Mouse (Mus musculus): Measurements from ENCODE around the gene Gm17606.
A peak's percentile ranks its signal among the peaks of the same experiment; 100 is the strongest.

The Gm17606 gene

DNA sequence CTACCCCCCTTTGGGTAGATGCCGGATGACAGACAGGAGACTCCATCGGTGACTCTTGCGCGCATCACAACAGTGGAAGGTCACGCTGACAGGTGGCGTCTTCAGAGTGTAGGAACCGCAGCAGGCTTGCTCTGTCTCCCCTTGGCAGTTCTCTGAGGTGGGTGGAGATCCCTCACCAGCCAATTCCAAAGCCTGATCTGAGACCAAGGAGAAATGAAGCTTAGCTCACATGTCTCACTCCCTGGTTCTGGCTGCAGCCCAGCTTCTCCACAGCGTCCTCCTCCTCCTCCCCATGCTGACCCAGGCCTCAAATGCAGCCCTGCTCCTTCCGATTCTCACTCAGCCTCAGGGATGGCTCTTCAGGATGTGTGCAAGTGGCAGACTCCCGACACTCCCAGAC is 15.8 kb upstream of the Gm17606 start:
- no peak for DNase-seq (ENCODE audit: low read depth, low spot score)

DNA sequence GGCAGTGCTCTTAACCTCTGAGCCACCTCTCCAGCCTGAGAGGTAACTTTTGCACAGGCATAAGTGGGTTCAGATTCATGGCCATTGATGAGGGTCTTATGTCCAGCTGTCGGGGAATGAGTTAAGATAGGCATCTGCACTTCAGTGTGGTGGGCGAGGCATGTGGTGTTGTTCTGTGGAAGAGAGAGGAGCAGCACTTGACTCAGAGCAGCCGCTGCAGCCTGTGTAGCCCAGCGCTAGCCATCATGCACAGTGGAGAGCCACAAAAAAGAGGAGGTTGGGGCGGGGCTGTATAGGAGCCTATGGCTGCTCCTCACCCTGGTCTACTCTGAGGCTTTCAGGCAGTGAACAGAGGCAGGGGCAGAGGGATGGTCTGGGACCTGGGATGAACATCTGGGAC is 12.6 kb upstream of the Gm17606 start:
- DNase-seq (ENCODE audit: low read depth, low spot score): no peak

DNA sequence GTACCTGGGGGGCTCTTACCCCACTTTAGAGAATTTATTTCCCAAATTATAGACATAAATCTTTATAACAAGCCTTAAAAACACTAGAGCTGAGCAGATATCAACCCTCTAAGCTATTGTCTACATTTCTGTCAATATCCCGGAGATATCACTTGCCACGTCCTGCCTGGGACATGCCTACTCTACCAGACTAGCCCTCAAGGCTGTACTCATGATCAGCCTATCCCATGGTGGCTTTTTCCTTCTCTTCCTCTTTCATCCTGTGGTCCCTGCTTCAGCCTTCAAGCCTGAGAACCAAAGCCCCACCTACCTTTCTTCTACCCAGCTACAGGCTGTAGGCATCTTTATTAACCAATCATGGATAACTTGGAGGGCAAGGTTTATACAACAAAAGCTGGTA is 11.0 kb upstream of the Gm17606 start:
- no peak for DNase-seq (ENCODE audit: low read depth, low spot score)

DNA sequence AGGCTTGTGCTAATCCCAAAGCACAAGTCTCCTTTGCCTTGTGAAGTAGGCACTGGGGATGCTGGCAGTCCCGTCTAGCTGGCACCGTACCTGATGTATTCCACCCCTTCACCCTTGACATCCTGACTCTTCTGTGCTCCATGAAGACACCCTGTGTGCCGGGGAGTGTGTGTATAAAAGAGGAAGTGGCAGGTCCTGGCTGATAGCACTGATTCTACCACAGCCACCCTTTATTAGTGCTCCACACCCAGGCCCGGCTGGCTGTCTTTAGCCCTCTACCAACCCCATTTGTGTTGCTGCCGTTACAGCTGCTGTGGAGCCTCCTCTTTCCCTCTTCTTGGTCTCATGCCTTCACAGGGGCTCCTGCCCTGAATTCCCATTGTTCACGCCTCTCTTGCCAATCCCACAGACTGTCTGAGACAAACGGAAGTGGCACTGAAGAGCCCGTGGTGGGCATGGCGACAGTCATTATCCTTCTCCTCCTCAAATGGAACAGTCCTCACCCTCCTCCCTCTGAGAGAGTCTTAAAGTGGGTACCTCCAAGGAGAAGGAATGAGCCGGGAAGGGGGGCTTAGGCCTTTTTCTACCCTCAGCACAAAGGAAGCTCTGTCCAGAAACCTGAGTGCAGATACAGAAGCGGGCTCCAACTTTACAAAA is 10.0 kb upstream of the Gm17606 start:
- DNase-seq (ENCODE audit: low read depth, low spot score): no peak

DNA sequence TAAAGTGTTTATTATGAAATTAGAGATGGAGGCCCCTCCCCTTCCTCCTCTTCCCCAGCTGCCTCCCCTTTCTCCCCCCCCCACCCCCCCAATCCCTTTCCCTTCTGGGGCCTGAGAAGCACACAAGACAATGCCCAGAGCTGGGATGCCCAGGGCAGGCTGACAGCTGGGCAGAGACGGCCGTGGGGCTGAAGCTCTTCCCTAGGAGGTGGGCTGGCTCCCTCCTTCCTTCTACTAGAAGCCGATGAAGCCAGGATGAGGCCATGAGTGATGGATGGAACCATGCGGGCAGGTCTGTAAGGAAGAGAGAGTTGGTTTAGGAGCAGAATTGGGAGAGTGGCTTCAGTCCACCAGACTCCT is 9.5 kb upstream of the Gm17606 start:
- no peak for DNase-seq (ENCODE audit: low read depth, low spot score)

DNA sequence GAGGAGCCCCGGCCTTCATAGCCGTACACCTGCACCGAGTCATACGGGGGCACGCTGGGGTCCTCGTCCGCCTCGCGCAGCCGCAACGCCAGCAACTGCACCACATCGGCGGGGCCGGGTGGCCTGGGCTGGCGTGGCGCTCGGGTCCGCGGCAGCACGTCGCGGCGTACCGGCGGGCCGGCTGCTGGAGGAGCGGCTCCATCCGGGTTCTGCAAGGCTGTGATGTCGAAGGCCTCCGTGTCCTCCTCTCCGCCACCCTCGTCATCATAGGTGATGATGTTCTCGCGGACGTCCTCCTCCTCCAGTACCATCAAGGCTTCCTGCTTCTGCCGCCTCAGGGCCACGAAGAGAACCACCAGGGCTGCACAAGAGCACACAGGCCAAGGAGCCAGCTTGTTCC is 8.5 kb upstream of the Gm17606 start:
- no peak for DNase-seq (ENCODE audit: low read depth, low spot score)

DNA sequence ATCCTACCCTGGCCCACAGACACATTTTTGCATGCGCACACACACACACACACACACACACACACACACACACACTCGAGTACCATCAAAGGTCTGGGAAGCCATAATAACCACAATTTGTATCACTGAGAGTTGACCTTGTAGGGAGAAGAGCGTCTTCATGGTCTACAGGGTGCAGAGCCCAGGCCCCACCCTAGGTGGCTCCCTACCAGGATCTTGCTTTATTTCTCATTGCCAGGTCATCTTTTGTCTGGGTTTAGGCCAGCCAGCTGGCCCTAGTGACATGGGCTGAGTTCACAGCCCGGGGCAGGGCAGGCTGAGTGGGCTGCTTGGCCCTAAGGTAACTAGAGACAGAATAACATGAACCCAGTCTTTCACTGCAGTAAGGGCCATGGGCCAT is 6.6 kb upstream of the Gm17606 start:
- DNase-seq (ENCODE audit: low read depth, low spot score): no peak

DNA sequence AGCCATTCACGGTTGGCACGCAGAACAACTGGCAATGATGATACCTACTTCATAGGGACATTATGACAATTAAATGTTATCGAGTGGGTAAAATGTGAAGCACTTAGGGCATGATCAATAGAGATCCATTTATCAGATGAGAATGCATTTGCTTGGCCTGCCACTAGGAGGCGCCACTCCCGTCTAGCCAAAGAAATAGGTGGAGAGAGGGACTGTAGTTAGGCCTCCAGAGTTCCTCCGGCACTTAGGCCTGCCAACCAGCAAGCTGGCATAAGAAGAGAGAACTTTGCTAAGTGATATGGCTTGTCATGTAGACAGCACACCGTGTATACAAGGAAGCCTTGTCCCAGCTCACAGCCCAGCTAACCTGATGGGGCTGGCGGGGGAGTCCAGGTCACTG is 3.8 kb upstream of the Gm17606 start:
- no peak for DNase-seq (ENCODE audit: low read depth, low spot score)

DNA sequence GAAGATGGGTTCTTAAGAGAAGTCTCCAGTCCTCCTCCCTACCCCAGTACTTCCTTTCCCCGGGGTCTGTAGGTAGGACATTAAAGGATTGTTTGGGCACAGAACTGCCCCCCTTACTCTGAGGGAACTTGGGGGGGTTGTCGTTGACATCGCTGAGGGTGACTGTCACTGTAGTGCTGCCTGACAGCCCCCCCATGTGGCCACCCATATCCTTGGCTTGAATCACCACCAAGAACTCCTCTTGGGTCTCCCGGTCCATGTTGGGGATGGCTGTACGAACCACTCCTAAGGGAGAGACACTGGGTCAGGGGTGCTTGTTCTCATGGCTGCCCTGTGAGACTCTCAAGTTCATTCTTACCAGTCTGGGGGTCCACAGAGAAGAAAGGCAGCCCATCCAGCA is 2.5 kb upstream of the Gm17606 start:
- no peak for DNase-seq (ENCODE audit: low read depth, low spot score)

DNA sequence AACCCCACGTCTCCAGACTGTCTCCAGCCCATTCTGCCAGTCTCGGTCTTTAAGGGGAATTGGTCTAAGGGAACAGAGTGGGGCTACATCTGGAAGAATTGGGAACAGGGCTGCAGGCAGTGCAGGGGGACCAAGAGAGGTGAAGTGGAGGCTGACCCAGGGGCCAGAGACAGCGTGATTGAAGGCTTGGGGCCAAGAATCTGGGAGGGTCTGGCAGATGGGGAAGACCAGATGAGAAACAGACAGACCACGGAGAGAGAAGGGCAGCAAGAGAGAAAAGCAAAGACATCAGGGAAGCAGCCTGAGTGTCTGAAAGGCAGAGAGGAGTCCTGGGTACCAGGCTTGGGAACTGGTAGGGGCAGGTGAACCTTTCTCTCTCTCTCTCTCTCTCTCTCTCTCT is 631 bp upstream of the Gm17606 start:
- no peak for DNase-seq (ENCODE audit: low read depth, low spot score)

DNA sequence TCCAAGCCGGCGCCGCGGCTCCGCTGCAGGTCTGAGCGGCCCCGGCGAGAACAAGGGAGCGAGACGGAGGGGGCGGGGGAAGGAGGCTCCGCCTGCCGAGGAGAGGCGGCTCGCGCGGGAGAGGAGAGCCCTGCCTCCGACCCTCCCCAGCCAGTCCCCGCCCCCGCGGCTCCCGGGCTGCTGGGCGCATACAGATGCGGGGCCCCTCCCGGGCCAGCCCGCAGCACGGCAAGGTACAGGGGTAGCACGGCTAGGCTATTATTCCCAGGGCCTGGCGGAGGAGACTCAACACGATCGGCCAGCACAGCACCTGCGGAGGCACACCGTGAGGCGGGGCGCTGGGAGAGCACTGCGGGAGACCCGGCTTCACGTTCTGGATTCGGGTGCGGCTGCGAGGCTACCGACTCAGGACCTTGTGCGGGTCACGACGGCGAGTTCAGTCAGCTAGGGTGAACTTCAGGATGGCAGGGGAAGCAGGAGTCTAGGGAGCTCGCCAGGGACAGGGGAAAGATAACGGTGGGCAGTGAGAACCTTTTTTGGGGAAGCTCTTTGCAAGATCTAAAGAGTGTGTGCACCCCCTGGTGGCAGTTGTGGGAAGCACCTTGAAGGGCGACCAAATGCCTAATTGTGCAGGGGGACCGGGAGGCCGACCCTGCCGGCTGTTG is 685 bp downstream of the Gm17606 start, which contains the start of gene Cdh24:
Gene Cdh24, minus strand, starts transcription at position 60 of the 665 bp plus-strand sequence.
- DNase-seq (ENCODE audit: low read depth, low spot score): no peak

DNA sequence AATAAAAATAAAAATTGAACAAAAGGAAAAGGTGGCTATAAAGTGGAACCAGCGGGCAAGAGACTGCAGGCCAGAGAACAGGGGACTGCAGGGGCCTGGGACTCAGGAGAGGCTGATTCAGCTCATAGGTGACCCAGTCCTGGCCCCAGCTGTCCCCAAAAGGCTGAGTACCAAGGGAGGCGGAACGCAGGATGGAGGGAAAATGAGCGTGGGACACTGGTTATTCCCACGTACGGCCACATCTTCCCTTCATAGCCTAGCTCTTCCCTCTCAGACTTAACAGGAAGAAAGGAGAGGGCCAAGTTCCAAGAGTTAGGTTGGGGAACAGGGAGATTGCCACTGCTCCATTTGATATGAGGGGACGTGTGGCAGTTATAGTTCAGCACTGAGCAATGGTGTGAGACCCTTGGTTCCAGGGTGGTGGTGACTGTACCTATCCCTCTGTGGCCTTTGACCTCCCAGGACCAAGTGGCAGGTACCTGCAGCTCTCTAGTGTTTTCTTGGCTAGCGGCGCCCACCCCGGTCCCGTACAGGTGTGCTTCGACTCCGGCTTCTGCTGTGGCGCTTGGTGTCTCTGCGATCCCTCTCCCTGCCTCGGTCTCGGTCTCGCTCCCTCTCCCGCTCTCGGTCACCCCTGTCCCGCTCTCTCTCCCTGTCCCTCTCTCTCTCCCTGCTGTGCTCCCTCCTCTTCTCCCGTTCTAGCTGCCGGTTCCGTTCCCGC is 1.6 kb downstream of the Gm17606 start:
- DNase-seq (ENCODE audit: low read depth, low spot score): no peak

DNA sequence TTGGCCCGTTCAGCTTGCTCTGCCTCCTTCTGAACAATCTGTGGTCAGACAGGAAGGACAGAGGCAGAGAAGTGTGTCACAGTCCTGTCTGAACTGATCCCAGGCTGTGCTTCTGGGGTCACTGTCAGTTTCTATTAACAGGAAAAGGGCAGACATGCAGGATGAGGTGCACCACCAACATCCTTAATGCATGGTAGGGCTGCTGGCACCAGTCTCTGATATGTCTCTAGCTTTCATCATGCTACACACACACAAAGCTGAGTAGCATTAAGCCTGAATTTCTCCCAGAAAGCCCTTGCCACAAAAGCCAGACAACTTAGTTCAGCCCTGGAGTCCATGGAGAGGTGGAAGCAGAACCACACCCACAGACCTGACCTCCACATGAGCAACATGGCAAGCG is 2.3 kb downstream of the Gm17606 start:
- DNase-seq (ENCODE audit: low read depth, low spot score): no peak

DNA sequence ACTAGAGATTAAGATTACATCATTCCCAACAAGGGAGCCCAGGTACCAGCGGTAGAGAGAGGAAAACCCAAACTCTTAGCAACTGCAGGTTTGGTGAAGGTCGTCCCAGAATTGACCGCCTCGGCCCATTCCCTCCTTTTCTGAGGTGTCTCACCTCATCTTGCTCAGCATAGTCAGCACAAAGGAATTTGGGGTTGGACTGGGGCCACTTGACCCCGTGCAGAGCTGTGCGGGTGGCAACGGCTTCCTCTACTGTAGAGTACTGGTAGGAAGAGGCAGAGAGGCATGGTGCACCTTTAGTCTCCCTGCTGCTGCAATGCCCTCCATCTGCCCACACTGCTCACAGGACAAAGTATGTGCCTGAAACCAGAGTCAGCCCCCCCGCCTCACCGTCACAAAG is 3.5 kb downstream of the Gm17606 start:
- no peak for DNase-seq (ENCODE audit: low read depth, low spot score)

DNA sequence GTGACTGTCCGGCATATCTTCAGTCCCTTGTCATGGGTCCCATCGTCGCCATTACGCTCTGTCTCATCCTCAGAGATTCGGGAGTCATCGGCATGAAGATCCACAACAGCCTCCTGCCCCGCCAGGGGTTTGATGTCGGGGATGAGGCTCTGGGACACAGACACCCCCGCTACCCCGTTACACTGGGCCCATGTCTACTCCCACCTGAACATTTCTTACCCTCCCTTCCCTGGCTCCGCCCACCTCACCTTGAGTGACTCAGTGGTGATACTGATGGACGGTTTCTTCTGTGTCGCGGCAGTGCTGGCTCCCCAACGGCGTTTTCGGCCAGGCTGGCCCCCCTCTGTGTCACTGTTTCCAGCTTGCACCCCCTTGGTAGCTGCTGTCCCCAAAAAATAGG is 5.7 kb downstream of the Gm17606 start:
- DNase-seq (ENCODE audit: low read depth, low spot score): no peak

DNA sequence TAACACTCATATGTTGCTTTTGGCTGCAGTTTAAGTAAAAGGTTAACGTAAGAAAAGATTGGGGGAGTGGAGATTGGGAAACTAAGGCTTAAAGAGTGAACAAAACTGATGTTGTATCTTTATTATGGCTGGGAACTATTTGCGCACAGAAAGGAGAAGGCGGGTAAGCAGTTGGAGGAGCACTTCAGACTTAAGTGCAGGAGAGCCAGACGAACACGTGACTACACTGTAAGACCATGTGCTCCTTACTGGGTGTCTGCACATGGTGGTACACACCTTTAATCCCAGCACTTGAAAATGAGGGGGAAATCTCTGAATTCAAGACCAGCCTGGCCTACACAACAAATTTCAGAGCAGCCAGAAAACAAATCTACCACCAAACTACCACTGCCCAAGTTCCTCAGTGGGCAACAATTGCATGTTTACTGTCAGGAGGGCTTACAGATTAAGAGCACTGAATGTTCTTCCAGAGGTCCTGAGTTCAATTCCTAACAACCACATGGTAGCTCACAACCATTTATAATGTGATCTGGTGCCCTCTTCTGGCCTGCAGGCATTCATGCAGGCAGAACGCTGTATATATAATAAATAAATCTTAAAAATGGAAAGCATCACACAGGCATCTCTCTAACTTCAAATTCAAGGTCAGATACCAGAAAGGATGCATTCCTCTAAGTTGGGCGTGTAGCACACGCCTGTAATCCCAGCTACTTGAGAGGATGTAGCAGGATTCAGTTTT is 6.3 kb downstream of the Gm17606 start:
- DNase-seq (ENCODE audit: low read depth, low spot score): no peak

DNA sequence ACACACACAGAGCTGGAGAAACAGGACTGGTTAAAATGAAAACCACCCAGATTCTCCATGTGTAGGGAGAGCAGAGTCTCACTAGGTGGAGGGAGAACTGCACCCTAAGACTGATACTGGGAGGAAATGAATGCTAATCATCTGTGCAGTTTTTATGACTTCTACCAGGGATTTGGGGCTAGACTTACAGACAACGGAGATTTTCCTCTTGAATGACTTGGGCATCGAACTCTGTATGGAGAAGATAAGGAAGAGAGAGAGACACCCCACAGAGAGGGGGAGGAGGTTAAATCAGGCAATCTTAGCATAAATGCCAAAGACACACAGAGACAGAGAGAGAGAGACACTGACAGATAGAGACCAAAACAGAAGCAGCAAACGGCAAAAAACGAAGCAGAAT is 7.1 kb downstream of the Gm17606 start:
- no peak for DNase-seq (ENCODE audit: low read depth, low spot score)

DNA sequence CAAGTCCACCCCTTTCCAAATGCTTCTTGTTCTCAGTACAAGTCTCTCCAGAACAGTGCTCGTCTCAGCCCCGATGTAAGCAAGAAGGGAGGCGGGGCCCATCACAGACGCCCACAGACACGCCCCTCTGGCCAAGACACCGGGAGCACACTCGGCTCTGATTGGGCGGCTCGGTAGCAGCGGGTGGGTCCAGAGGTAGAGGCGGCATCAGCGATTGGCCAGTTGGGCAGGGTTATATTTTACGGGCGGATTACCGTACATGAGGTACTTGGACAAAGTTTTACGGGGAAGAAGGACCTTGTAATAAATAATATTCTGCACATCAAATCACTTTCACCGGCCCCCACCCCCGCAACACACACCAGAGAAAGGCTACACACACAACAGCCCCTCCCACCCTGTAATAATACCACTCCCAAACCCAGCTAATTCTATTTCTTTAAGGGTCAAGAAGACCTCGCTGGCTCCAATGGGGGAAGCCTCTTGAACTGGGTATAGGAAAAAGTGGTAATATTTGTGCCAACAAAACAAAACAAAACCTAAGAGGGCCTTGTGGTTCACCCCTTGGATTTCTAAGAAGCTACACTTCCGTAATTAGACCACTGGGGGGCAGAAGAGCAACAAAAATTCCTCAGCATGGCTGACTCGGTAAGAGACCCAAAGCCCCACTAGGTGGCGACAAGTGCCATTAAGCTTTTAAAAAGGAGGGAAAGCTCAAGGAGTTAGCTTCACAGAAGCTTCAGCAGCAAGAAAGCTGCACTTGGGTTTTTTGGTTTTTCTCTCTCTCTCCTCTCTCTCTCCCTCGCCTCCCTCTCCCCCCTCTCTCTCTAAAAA is 10.1 kb downstream of the Gm17606 start:
- peak; percentile 92 for DNase-seq (ENCODE audit: low read depth, low spot score)

DNA sequence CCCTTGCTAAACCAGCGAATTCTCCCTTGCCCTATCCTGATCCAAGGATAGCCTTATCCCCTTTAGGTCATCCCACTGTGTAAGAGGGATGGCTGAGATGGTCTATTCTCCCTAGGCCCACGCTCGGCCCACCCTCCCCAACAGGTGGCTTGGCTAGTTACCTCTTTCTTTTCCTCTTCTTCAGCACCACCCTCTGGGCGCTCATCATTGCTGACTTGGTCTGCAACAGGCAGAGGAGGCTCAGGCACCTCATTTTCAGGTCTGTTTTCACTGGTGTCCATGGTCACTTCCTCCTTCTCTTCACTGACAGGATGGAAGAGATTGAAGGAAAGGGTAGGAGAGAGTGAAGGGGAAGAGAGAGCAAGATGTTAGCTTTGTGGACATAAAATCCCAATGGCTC is 10.8 kb downstream of the Gm17606 start:
- no peak for DNase-seq (ENCODE audit: low read depth, low spot score)

DNA sequence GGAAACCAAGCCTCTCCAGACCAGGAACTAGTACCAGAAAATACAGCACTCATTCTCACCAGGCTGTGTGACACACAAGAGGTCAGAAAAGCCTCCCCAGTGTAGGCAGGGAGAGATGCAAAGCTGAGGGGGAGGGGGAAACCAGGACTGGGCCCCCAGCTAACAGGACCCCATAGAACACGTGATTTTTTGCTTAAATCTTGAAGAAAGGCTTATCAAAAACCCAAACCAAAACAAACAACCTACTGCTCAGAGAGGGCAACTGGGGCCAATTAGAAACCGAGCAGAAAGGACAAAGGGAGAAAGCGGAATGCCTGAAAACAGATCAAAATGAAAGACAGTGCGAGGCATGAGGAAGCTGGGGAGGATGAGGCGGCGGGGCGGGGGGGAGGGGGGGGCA is 12.0 kb downstream of the Gm17606 start:
- DNase-seq (ENCODE audit: low read depth, low spot score): no peak

DNA sequence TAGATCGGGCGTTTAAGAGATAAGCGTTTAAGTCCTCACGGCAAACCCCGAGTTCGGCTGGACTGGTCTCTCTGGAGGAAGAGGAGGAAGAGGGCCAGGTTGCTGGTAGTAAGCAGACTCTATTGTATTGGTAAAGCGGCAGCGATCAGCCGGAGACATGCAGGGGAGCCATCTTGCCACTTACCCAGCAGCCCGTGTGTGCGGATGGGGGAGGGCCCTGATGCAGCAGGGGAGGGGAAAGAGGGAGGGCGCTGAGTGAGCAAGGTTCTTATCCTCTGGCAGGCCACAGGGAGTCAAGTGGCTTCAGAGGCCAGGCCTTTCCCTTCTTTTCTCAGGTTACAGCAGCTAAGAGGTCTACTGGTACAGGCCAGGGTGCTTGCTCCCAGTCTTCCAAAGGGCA is 12.7 kb downstream of the Gm17606 start:
- DNase-seq (ENCODE audit: low read depth, low spot score): peak; percentile 74

DNA sequence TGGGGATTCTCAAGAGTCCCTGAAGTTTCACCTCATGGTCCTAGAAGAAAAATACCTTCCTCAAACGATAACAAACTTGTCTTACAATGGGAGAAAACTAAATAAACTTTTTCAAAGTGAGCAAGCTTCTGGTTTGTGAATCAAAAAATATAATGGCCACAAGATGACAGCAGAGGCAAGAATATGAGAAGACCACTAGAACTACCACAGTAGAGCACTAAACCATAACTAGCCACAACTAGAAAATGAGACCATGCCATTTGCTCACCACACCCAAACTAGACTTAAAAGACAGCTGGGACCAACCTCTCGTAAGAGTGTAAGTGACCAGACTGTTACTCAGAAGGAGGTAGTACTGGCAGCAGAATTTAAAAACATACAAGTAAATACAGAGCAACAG is 19.3 kb downstream of the Gm17606 start:
- no peak for DNase-seq (ENCODE audit: low read depth, low spot score)
